Mouse (Mus musculus) lung, embryonic 14.5 days (tissue): ENCODE results near the gene Gm8050. TPM values are rescaled to one million over a fixed set of nuclear protein-coding genes. Genes with fewer than 3 reads are reported as not detected.
"Not testable (repeated sequence)": the region's sequence is repeated elsewhere in the genome, so short reads cannot be mapped to it uniquely, and the experiment has no call there.

Experiments
- ATAC-seq: fragments of 200-750 bp; cut with Nextera tagmentation; 2 replicates; pipeline ENCODE4 v1.8.0; 2017; ENCODE audit warnings: mild to moderate bottlenecking, moderate TSS enrichment, moderate library complexity; ENCODE audit not compliant: insufficient read depth
- DNase-seq: peaks from one replicate; pipeline ENCODE4 v3.0.0-alpha.2; 2015
- H3K27ac ChIP-seq: fragments of 300-500 bp; sonication (generic); 2 replicates; pipeline ENCODE4 v1.5.1; 2014; ENCODE audit warnings: low read depth, mild to moderate bottlenecking, moderate library complexity
- H3K27me3 ChIP-seq: fragments of 300-500 bp; sonication (generic); 2 replicates; pipeline ENCODE4 v1.6.1; 2014; ENCODE audit warnings: low read length, control low read depth; ENCODE audit not compliant: insufficient read depth
- H3K36me3 ChIP-seq: fragments of 300-500 bp; sonication (generic); 2 replicates; pipeline ENCODE4 v1.6.1; 2014; ENCODE audit warnings: control low read depth; ENCODE audit not compliant: insufficient read depth
- H3K4me1 ChIP-seq: fragments of 300-500 bp; sonication (generic); 2 replicates; pipeline ENCODE4 v1.6.1; 2014; ENCODE audit warnings: antibody characterized with exemption, control low read depth; ENCODE audit not compliant: insufficient read depth
- H3K4me2 ChIP-seq: fragments of 300-500 bp; sonication (generic); 2 replicates; pipeline ENCODE4 v1.6.1; 2014; ENCODE audit warnings: mild to moderate bottlenecking
- H3K4me3 ChIP-seq: fragments of 300-500 bp; sonication (generic); 2 replicates; pipeline ENCODE4 v1.5.1; 2014; ENCODE audit warnings: low read depth, low read length
- H3K9ac ChIP-seq: fragments of 300-500 bp; sonication (generic); 2 replicates; pipeline ENCODE4 v1.6.1; 2014
- H3K9me3 ChIP-seq: fragments of 300-500 bp; sonication (generic); 2 replicates; pipeline ENCODE4 v1.6.1; 2016; ENCODE audit warnings: low read depth, low read length, control low read depth
- CTCF ChIP-seq: IDR thresholded peaks from 2 replicates; pipeline ENCODE4 v1.5.1; 2016; ENCODE audit warnings: antibody characterized with exemption, low read depth
- WGBS: fragments of 180-500 bp; shearing (Covaris S2); extraction: QIAGEN DNeasy Blood & Tissue Kit; methylation state at CpG from one replicate; pipeline ENCODE4 v1.1.7; 2014; 5-methylcytosine and 5-hydroxymethylcytosine counted together
- polyA plus RNA-seq: library from polyadenylated mRNA; unstranded; fragments of >200 nt; fragmentation: Nextera tagmentation; extraction: Ambion mirVana; gene quantifications from 2 replicates; pipeline ENCODE4 v1.2.1, GENCODE M21; 2014

The Gm8050 gene
- polyA plus RNA-seq: not detected in 2 replicates

- H3K4me1 ChIP-seq, H3K4me2 ChIP-seq, H3K36me3 ChIP-seq, H3K27me3 ChIP-seq, H3K9me3 ChIP-seq, H3K27ac ChIP-seq, H3K9ac ChIP-seq, H3K4me3 ChIP-seq, DNase-seq, ATAC-seq: not testable (repeated sequence)
- WGBS: no CpG with 5 or more reads among the region's 2 CpGs
Observed at GRCm38 (mm10) chr14:6720151-6720550, at the start of gene Gm8050. Gene Gm8050, minus strand, starts transcription at chr14:6720251.

- H3K4me2 ChIP-seq, H3K4me1 ChIP-seq: not testable (repeated sequence)
- 0% methylated on average over 2 of the region's 13 CpGs for WGBS
Observed at GRCm38 (mm10) chr14:6757231-6757536, 37.1 kb upstream of the Gm8050 start.

GRCm38 (mm10) chr14:6756384-6757230, 36.6 kb upstream of the Gm8050 start:
- WGBS: 0% methylated on average over 17 of the region's 67 CpGs
- not testable (repeated sequence) for ATAC-seq, H3K27me3 ChIP-seq, H3K36me3 ChIP-seq, H3K27ac ChIP-seq, H3K9me3 ChIP-seq, H3K4me1 ChIP-seq
- DNase-seq: peak; percentile 0
- Histone ChIP-seq H3K4me3 (peak overlapping the region; percentile 33), H3K9ac (peak overlapping the region; percentile 34), H3K4me2 (peak overlapping the region; percentile 49)

More at GRCm38 (mm10) chr14:6757231-6757536, 37.1 kb upstream of the Gm8050 start:
- H3K9ac ChIP-seq, H3K9me3 ChIP-seq, H3K27me3 ChIP-seq, DNase-seq, H3K36me3 ChIP-seq, H3K27ac ChIP-seq, ATAC-seq: not testable (repeated sequence)
- TF ChIP-seq CTCF: peak; percentile 44
- peak overlapping the region; percentile 33; the same call in 1 of the 2 replicates for H3K4me3 ChIP-seq

- H3K9me3 ChIP-seq, H3K9ac ChIP-seq, H3K27me3 ChIP-seq, ATAC-seq, DNase-seq, H3K4me2 ChIP-seq, H3K36me3 ChIP-seq, H3K4me1 ChIP-seq, H3K27ac ChIP-seq, H3K4me3 ChIP-seq: not testable (repeated sequence)
- WGBS: no CpG with 5 or more reads among the region's 2 CpGs
Observed at GRCm38 (mm10) chr14:6742232-6742631, 22.2 kb upstream of the Gm8050 start, which contains the start of gene Gm3636. Gene Gm3636, minus strand, starts transcription at chr14:6742332.

- H3K9me3 ChIP-seq, H3K27ac ChIP-seq, H3K4me3 ChIP-seq, ATAC-seq, H3K4me1 ChIP-seq, H3K9ac ChIP-seq, H3K36me3 ChIP-seq, DNase-seq, H3K27me3 ChIP-seq, H3K4me2 ChIP-seq: not testable (repeated sequence)
- WGBS: no CpG with 5 or more reads among the region's 1 CpGs
Observed at GRCm38 (mm10) chr14:6684070-6684469, 36.0 kb downstream of the Gm8050 start, which contains the start of gene Gm10251. Gene Gm10251, minus strand, starts transcription at chr14:6684170.

Other genes starting within 250 kb of the Gm8050 start
- gene Gm8356, start 183.0 kb downstream of the Gm8050 start, polyA plus RNA-seq: not detected in 2 replicates
- gene Gm3629, start 129.6 kb downstream of the Gm8050 start, polyA plus RNA-seq: 0.37 TPM in 1 of 2 replicates, not detected in the other
- gene Gm3460, start 97.8 kb downstream of the Gm8050 start, polyA plus RNA-seq: not detected in 2 replicates
- gene Gm10251, start 36.1 kb downstream of the Gm8050 start, polyA plus RNA-seq: not detected in 2 replicates
- gene Gm3636, start 22.1 kb upstream of the Gm8050 start, polyA plus RNA-seq: 5.7 and 6.1 TPM in 2 replicates
- not detected in 2 replicates for gene Gm8362, start 54.2 kb upstream of the Gm8050 start, polyA plus RNA-seq
- gene Gm3642, start 120.1 kb upstream of the Gm8050 start, polyA plus RNA-seq: not detected in 2 replicates
- 0.88 and 1.0 TPM in 2 replicates for gene Gm3667, start 169.7 kb upstream of the Gm8050 start, polyA plus RNA-seq